Mouse (Mus musculus) testis, postnatal 10 days (tissue): ENCODE data around the gene 4933424G06Rik.
A peak's percentile ranks its signal among the peaks of the same experiment; 100 is the strongest.

Experiments used
- DNase-seq: peaks from one replicate; pipeline ENCODE4 v3.0.0; 2021; ENCODE audit warnings: low spot score

4933424G06Rik gene

GRCm38 (mm10) chr1:36709055-36709853, 695 bp upstream of the 4933424G06Rik start:
- DNase-seq: no peak

GRCm38 (mm10) chr1:36711104-36711503, 1.2 kb downstream of the 4933424G06Rik start:
- no peak for DNase-seq

- DNase-seq: no peak
Measured at GRCm38 (mm10) chr1:36714311-36714710, 4.4 kb downstream of the 4933424G06Rik start, which contains the start of gene Actr1b. Gene Actr1b (minus strand): TSS chr1:36714422.

GRCm38 (mm10) chr1:36718786-36719185, 8.8 kb downstream of the 4933424G06Rik start:
- no peak for DNase-seq

- DNase-seq: no peak
Measured at GRCm38 (mm10) chr1:36723146-36724056, 13.5 kb downstream of the 4933424G06Rik start.

- DNase-seq: no peak
Measured at GRCm38 (mm10) chr1:36724057-36724431, 14.1 kb downstream of the 4933424G06Rik start.

GRCm38 (mm10) chr1:36737300-36737699, 27.4 kb downstream of the 4933424G06Rik start:
- peak; percentile 89 for DNase-seq

GRCm38 (mm10) chr1:36739231-36739630, 29.3 kb downstream of the 4933424G06Rik start:
- no peak for DNase-seq

- no peak for DNase-seq
Measured at GRCm38 (mm10) chr1:36743046-36743445, 33.1 kb downstream of the 4933424G06Rik start.

GRCm38 (mm10) chr1:36744268-36744944, 34.5 kb downstream of the 4933424G06Rik start:
- peak; percentile 82 for DNase-seq

- DNase-seq: no peak
Measured at GRCm38 (mm10) chr1:36745661-36746060, 35.7 kb downstream of the 4933424G06Rik start.

GRCm38 (mm10) chr1:36746452-36746851, 36.5 kb downstream of the 4933424G06Rik start:
- peak; percentile 82 for DNase-seq

GRCm38 (mm10) chr1:36753932-36754675, 44.2 kb downstream of the 4933424G06Rik start:
- no peak for DNase-seq

GRCm38 (mm10) chr1:36758553-36758952, 48.6 kb downstream of the 4933424G06Rik start:
- DNase-seq: no peak

- no peak for DNase-seq
Measured at GRCm38 (mm10) chr1:36759076-36759475, 49.1 kb downstream of the 4933424G06Rik start.

GRCm38 (mm10) chr1:36760401-36760800, 50.5 kb downstream of the 4933424G06Rik start:
- DNase-seq: no peak

GRCm38 (mm10) chr1:36761061-36761460, 51.1 kb downstream of the 4933424G06Rik start:
- DNase-seq: no peak

GRCm38 (mm10) chr1:36761568-36761967, 51.6 kb downstream of the 4933424G06Rik start, which contains the start of gene Zap70:
Gene Zap70 (plus strand): TSS chr1:36761798.
- no peak for DNase-seq

- DNase-seq: no peak
Measured at GRCm38 (mm10) chr1:36766431-36767205, 56.7 kb downstream of the 4933424G06Rik start.

- DNase-seq: no peak
Measured at GRCm38 (mm10) chr1:36767321-36767720, 57.4 kb downstream of the 4933424G06Rik start.

- DNase-seq: no peak
Measured at GRCm38 (mm10) chr1:36768786-36769185, 58.8 kb downstream of the 4933424G06Rik start.
